Mouse (Mus musculus) cortical plate, adult 2 months (tissue): ENCODE measurements at regions not wholly inside any gene's neighbourhood (a gene's known extent, or its start where the extent isn't known, plus 50 kb on each side); places are given as distances from the start of the nearest gene placed in this dataset.

Experiments
- CTCF ChIP-seq: fragments of 200-500 bp; IDR thresholded peaks from 2 replicates; pipeline ENCODE4 v1.5.1; 2011; ENCODE audit warnings: mild to moderate bottlenecking, control low read depth, low read length; ENCODE audit not compliant: insufficient read depth; ENCODE audit errors: extremely low read depth
- POLR2A ChIP-seq: fragments of 200-500 bp; IDR thresholded peaks from 2 replicates; pipeline ENCODE4 v1.6.1; 2011; ENCODE audit warnings: mild to moderate bottlenecking, low read length, control low read depth; ENCODE audit not compliant: insufficient read depth; ENCODE audit errors: extremely low read depth

DNA sequence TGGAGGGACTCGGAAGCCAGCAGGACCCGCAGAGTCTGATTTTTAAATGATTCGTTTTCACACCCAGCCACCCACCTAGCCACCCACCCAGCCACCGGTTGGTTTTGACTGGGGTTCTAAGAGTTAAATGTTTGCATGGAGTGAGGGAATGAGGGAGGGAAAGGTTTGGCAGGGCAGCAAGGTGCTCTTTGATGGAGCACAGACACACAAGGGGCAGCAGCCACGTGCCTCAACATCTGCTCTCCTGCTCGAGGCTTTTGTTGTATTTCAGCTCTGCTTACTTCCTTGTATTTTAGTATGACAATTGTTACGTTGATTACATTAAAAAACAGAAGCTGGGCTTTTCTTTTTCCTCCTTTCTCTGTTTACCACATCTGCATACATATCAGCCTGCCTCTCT is 367.6 kb downstream of the Ajap1 start:
- TF ChIP-seq CTCF (no peak), POLR2A (no peak)
